Mouse (Mus musculus) embryonic facial prominence, embryonic 11.5 days (tissue): Measurements from ENCODE around the gene Taldo1. TPM values are rescaled to one million over a fixed set of nuclear protein-coding genes. Genes with fewer than 3 reads are reported as not detected.
A peak's percentile ranks its signal among the peaks of the same experiment; 100 is the strongest.
"Not testable (repeated sequence)": the region's sequence is repeated elsewhere in the genome, so short reads cannot be mapped to it uniquely, and the experiment has no call there.

Experiments used
- ATAC-seq: fragments of 200-750 bp; cut with Nextera tagmentation; replicated peaks from 2 replicates; pipeline ENCODE4 v1.8.0; 2017; ENCODE audit warnings: low read depth; ENCODE audit not compliant: insufficient number of reproducible peaks, low FRiP score, low TSS enrichment
- DNase-seq: peaks from one replicate; pipeline ENCODE4 v3.0.0-alpha.2; 2015; ENCODE audit warnings: low spot score
- H3K27ac ChIP-seq: fragments of 300-500 bp; sonication (generic); replicated peaks from 2 replicates; pipeline ENCODE4 v1.5.1; 2014; ENCODE audit warnings: mild to moderate bottlenecking, low read depth, low read length, control low read depth
- H3K27me3 ChIP-seq: fragments of 300-500 bp; sonication (generic); 2 replicates; pipeline ENCODE4 v1.6.1; 2014; ENCODE audit warnings: mild to moderate bottlenecking, low read length, moderate library complexity, mixed read lengths; ENCODE audit not compliant: control insufficient read depth, insufficient read depth
- H3K36me3 ChIP-seq: fragments of 300-500 bp; sonication (generic); replicated peaks from 2 replicates; pipeline ENCODE4 v1.6.1; 2014; ENCODE audit warnings: low read depth, mild to moderate bottlenecking, low read length, moderate library complexity, mixed read lengths; ENCODE audit not compliant: control insufficient read depth, insufficient read depth
- H3K4me1 ChIP-seq: fragments of 300-500 bp; sonication (generic); 2 replicates; pipeline ENCODE4 v1.6.1; 2014; ENCODE audit warnings: low read length, mixed read lengths; ENCODE audit not compliant: control insufficient read depth, insufficient read depth
- H3K4me2 ChIP-seq: fragments of 300-500 bp; sonication (generic); 2 replicates; pipeline ENCODE4 v1.6.1; 2014; ENCODE audit warnings: low read depth, mild to moderate bottlenecking, control low read depth, low read length, moderate library complexity
- H3K4me3 ChIP-seq: fragments of 300-500 bp; sonication (generic); 2 replicates; pipeline ENCODE4 v1.5.1; 2014; ENCODE audit warnings: low read depth, low read length, control low read depth
- H3K9ac ChIP-seq: fragments of 300-500 bp; sonication (generic); replicated peaks from 2 replicates; pipeline ENCODE4 v1.6.1; 2014; ENCODE audit warnings: mild to moderate bottlenecking, control low read depth, low read length
- H3K9me3 ChIP-seq: fragments of 300-500 bp; sonication (generic); replicated peaks from 2 replicates; pipeline ENCODE4 v1.6.1; 2016; ENCODE audit warnings: mild to moderate bottlenecking, low read length, inconsistent platforms, mixed read lengths; ENCODE audit not compliant: control insufficient read depth
- WGBS: fragments of 180-500 bp; shearing (Covaris S2); extraction: QIAGEN DNeasy Blood & Tissue Kit; methylation state at CpG from one replicate; pipeline ENCODE4 v1.1.7; 2014; 5-methylcytosine and 5-hydroxymethylcytosine counted together
- polyA plus RNA-seq: library from polyadenylated mRNA; unstranded; fragments of >200 nt; fragmentation: Nextera tagmentation; extraction: Ambion mirVana; gene quantifications from 2 replicates; pipeline ENCODE4 v1.2.1, GENCODE M21; 2014

The Taldo1 gene
- polyA plus RNA-seq, 1 experiment from 2014 or later, result 364 TPM

DNA sequence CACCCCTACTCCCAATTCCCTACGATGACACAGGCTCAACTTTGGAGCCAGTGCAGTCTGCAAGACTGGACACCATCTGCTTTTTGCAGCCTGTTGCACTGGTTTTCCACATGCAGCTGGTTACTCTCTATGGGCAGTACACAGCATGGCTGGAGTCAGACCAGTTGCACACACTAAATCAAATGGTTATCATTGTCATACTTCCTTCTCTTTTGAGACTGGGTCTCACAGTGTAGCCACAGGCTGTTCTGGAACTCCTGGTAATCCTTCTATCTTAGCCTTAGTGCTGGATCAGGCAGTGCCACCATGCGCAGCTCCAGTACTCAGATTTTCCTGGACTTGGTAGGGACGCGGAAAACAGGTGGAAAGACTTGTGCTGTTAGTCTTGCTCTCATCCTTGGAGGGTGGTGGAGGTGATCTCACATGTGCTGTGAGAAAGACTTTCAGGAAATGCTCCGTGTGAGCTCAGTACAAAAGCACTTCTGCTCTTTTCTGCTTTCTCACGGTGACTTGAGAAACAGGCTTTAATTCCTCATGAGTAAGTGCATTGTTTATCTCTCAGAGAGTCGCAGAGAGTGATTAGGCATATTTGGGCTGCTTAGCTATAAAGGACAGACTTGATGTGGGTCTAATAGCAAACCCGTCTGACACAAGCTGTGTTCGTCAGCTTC is 688 bp downstream of the Taldo1 start:
- H3K27ac ChIP-seq, result no peak overlapping the region
- ATAC-seq (no peak; the same call in 1 of the 2 replicates), DNase-seq (no peak)
- 41% methylated on average over 9 of the region's 9 CpGs for WGBS
- H3K9me3 ChIP-seq, result no peaks in the 10 kb centered on the region
- H3K27me3 ChIP-seq, result no peaks in the 10 kb centered on the region
- H3K4me2 ChIP-seq, result peak overlapping the region; percentile 76
- H3K36me3 ChIP-seq, result 0 out of 2 replicates have a peak, but pooled peaks cover 3% of the 10 kb centered on the region
- no peaks in the 10 kb centered on the region; the same call in 1 of the 2 replicates for H3K4me1 ChIP-seq
- peak overlapping the region; percentile 60 for H3K9ac ChIP-seq
- H3K4me3 ChIP-seq, result peak overlapping the region; percentile 64

DNA sequence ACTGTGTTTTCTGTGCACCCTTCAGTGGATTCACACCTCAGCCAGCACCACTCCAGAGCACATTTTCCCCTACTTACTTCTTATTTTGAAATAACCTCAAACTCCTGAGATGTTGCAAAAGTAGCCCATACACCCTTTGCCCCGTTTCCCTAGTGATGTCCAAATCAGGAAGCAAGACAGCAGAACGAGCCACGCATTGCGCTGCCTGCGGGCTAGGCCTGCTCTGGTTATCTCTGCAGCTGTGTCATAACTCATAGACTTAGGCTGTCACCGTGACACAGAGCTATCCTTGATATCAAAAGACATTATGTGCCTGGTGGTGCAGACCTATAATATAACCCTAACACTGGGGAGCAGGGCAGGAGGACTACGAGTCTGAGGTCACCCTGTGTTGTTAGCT is 2.2 kb downstream of the Taldo1 start:
- H3K4me1 ChIP-seq, result no peaks in the 10 kb centered on the region; the same call in 1 of the 2 replicates
- no peaks in the 10 kb centered on the region for H3K9me3 ChIP-seq
- H3K9ac ChIP-seq, result no peak overlapping the region
- WGBS, result 87% methylated on average over 7 of the region's 7 CpGs
- ATAC-seq, result no peak
- no peak overlapping the region for H3K4me3 ChIP-seq
- DNase-seq, result no peak
- H3K27me3 ChIP-seq, result no peaks in the 10 kb centered on the region
- H3K27ac ChIP-seq, result no peak overlapping the region
- peaks cover 5% of the 10 kb centered on the region; the same call in 1 of the 2 replicates for H3K36me3 ChIP-seq
- H3K4me2 ChIP-seq, result no peak overlapping the region

DNA sequence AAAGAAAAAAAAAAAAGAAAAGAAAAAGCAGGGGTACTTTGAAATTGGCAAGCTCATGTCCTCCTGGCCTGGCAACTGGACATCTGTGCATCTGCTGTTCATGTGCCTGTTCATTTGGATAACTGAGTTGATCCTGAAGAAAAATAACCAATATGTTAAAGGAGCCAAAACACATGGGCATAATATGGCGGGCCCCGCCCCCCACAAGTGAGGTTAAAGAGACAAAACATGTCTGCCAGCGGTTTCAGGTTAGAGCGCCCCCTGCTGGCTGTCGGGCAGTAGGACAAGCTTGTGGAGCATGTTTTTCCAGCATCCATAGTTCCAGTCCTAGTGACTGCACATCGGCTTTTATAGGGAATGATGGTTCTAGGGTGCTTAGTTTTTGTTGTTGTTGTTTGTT is 2.8 kb downstream of the Taldo1 start:
- DNase-seq (peak; percentile 82), ATAC-seq (no peak)
- Histone ChIP-seq H3K27ac (no peak overlapping the region), H3K9me3 (no peaks in the 10 kb centered on the region), H3K4me3 (no peak overlapping the region), H3K27me3 (no peaks in the 10 kb centered on the region), H3K9ac (no peak overlapping the region), H3K36me3 (peaks cover 5% of the 10 kb centered on the region; the same call in 1 of the 2 replicates), H3K4me2 (no peak overlapping the region), H3K4me1 (no peaks in the 10 kb centered on the region; the same call in 1 of the 2 replicates)
- WGBS, result 17% methylated on average over 6 of the region's 6 CpGs

DNA sequence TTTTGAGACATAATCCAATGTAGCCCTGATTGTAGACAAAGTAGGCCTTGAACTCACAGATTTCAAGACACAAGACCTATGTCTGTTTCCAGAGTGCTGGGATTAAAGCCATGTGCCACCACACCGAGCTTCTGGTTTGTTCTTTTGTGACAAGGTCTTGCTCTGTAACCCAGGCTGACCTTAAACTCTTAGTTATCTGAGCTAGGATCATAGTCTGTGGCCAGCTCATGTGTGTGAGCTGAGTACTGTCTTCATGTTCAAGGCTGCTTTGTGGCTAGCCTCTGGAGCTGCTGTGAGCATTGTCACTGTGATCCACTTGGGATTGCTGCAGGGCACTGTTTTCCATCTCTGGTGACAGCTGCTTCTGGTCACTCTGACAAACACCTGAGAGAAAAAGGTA is 3.3 kb downstream of the Taldo1 start:
- Histone ChIP-seq H3K27ac (no peak overlapping the region), H3K36me3 (peaks cover 5% of the 10 kb centered on the region; the same call in 1 of the 2 replicates), H3K4me3 (no peak overlapping the region), H3K9ac (no peak overlapping the region), H3K9me3 (no peaks in the 10 kb centered on the region), H3K4me1 (no peaks in the 10 kb centered on the region; the same call in 1 of the 2 replicates), H3K4me2 (no peak overlapping the region), H3K27me3 (no peaks in the 10 kb centered on the region)
- no peak for DNase-seq
- WGBS, result 79% methylated on average over 1 of the region's 1 CpGs
- no peak for ATAC-seq

- Histone ChIP-seq H3K9me3 (no peaks in the 10 kb centered on the region), H3K4me2 (no peak overlapping the region), H3K27ac (no peak overlapping the region), H3K4me3 (no peak overlapping the region), H3K9ac (no peak overlapping the region), H3K36me3 (peaks cover 7% of the 10 kb centered on the region), H3K4me1 (no peaks in the 10 kb centered on the region), H3K27me3 (no peaks in the 10 kb centered on the region)
- ATAC-seq (no peak), DNase-seq (peak; percentile 58)
- WGBS, result 49% methylated on average over 5 of the region's 5 CpGs
These were observed 11.3 kb downstream of the Taldo1 start for GRCm38 (mm10) chr7:141403305-141403704.

DNA sequence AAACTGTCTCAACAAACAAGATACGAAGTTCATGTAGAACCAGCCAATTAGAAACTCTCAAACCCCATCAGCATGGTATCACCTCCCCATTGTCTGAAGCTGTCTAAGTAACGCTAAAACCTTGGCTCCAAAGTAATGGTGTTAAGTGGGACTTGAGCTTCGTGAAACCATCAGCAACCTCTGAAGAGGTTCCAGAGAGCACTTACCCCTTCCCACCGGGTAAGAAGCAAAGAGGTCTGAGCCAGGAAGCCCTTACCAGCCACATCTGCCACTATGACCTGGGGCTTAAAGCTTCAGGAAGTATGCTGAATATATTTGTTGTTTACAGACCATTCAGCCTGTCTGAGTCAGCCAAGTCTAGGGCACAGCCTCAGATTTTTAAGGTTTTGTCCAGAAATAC is 13.5 kb downstream of the Taldo1 start:
- no peak overlapping the region for H3K4me2 ChIP-seq
- 75% methylated on average over 4 of the region's 4 CpGs for WGBS

DNA sequence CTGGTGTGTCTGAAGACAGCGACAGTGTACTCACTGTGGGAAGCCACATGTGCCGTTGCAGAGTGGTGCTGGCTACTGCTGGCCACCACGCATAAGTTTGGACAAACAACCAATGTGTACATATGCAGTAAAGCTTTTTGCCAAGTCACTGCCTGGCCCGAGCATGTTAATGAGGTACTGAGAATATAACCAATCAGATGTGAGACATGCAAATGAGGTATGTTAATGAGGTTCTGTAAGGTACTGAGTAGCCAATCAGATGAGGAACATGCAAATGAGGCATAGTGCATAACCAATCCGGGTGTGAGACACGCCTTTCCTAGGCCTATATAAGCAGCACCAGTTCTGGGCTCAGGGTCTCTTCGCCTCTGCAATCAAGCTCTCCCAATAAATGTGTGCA is 15.7 kb downstream of the Taldo1 start:
- DNase-seq, H3K27me3 ChIP-seq, H3K27ac ChIP-seq, H3K36me3 ChIP-seq, H3K4me3 ChIP-seq, H3K9ac ChIP-seq, H3K4me2 ChIP-seq, H3K9me3 ChIP-seq, ATAC-seq, H3K4me1 ChIP-seq: not testable (repeated sequence)
- 97% methylated on average over 7 of the region's 7 CpGs for WGBS

More for the DNA sequence above, 13.5 kb downstream of the Taldo1 start:
- no peak overlapping the region for H3K9ac ChIP-seq
- H3K9me3 ChIP-seq, result no peaks in the 10 kb centered on the region
- DNase-seq, result no peak
- H3K4me3 ChIP-seq, result no peak overlapping the region
- no peak overlapping the region for H3K27ac ChIP-seq
- H3K27me3 ChIP-seq, result no peaks in the 10 kb centered on the region
- H3K36me3 ChIP-seq, result peaks cover 9% of the 10 kb centered on the region
- H3K4me1 ChIP-seq, result no peaks in the 10 kb centered on the region
- no peak for ATAC-seq

- WGBS, result 14% methylated on average over 11 of the region's 11 CpGs
- Histone ChIP-seq H3K36me3 (peaks cover 4% of the 10 kb centered on the region), H3K9me3 (no peaks in the 10 kb centered on the region), H3K4me2 (no peak overlapping the region), H3K27ac (no peak overlapping the region), H3K27me3 (no peaks in the 10 kb centered on the region), H3K4me1 (no peaks in the 10 kb centered on the region), H3K4me3 (no peak overlapping the region), H3K9ac (peak overlapping the region; percentile 22; the same call in 1 of the 2 replicates)
- DNase-seq (peak; percentile 90), ATAC-seq (peak; percentile 55; the same call in 1 of the 2 replicates)
These were observed 16.8 kb downstream of the Taldo1 start for GRCm38 (mm10) chr7:141408833-141409232.
